In genomic region chr11:7062566-7062965, GRCm38 (mm10) we compare ENCODE assay signal across 9 mouse cellular contexts. TPM values are rescaled to one million over a fixed set of nuclear protein-coding genes. Genes with fewer than 3 reads are reported as not detected.
DNase-seq lines count a peak whose midpoint lies in the region; ATAC-seq and TF ChIP-seq lines count a peak whose summit lies in the region.
"Had no signal": no experiment of that assay in that cellular context is flagged by ENCODE, and none has a peak within 500 bp of the region (broad histone marks: within the 10 kb centered on the region; RNA-seq: fewer than 3 reads in every experiment).

No protein-coding gene starts in this region.

- peak overlapping the region; percentile 44 for H3K4me3 ChIP-seq in kidney, postnatal 0 days (replicated peaks; ENCODE audit: low read depth, low read length)
- H3K4me3 ChIP-seq in embryonic facial prominence, embryonic 12.5 days = peak overlapping the region; percentile 56
- H3K4me3 ChIP-seq in hindbrain, embryonic 12.5 days = peak overlapping the region; percentile 54
- peak overlapping the region; percentile 67 for H3K4me3 ChIP-seq in midbrain, postnatal 0 days (ENCODE audit: low read depth, low read length)
- H3K4me3 ChIP-seq in lung, adult 2 months (replicated peaks; ENCODE audit: extremely low read depth, low read depth, low read length) = no peak overlapping the region

- DNase-seq in kidney, postnatal 0 days (ENCODE audit: low spot score) = no peak
- no peak for DNase-seq in kidney, postnatal 4 days
- no peak for DNase-seq in midbrain, postnatal 0 days (ENCODE audit: low spot score)
- DNase-seq in left cerebral cortex, postnatal 14 days (ENCODE audit: low spot score in 2 of 2) = no peak
- no peak for DNase-seq in thymus, adult 18-20 months
- DNase-seq in lung, adult 2 months = no peak
- DNase-seq: kidney, adult 8-10 months had no signal

- peak overlapping the region; percentile 88 for H3K4me2 ChIP-seq in kidney, postnatal 0 days (ENCODE audit: low read length)
- H3K4me2 ChIP-seq in embryonic facial prominence, embryonic 12.5 days (replicated peaks) = peak overlapping the region; percentile 82
- H3K4me2 ChIP-seq in hindbrain, embryonic 12.5 days (replicated peaks) = peak overlapping the region; percentile 79
- peak overlapping the region; percentile 93 for H3K4me2 ChIP-seq in midbrain, postnatal 0 days (ENCODE audit: low read depth, low read length, poor library complexity, severe bottlenecking)

- ATAC-seq in kidney, postnatal 0 days (replicated peaks; ENCODE audit: low FRiP score, low read depth) = no peak
- ATAC-seq in embryonic facial prominence, embryonic 12.5 days (ENCODE audit: insufficient number of reproducible peaks, insufficient read depth, low FRiP score, low TSS enrichment) = no peak
- ATAC-seq in hindbrain, embryonic 12.5 days (ENCODE audit: low FRiP score) = no peak
- ATAC-seq in midbrain, postnatal 0 days (ENCODE audit: low FRiP score) = peak; percentile 11; the same call in 1 of the 2 replicates

- H3K27ac ChIP-seq in kidney, postnatal 0 days = no peak overlapping the region
- no peak overlapping the region for H3K27ac ChIP-seq in embryonic facial prominence, embryonic 12.5 days
- H3K27ac ChIP-seq in hindbrain, embryonic 12.5 days = no peak overlapping the region
- no peak overlapping the region for H3K27ac ChIP-seq in midbrain, postnatal 0 days (ENCODE audit: low read depth, low read length)

- WGBS in kidney, postnatal 0 days = 8% methylated on average over 10 of the region's 10 CpGs
- 11% methylated on average over 10 of the region's 10 CpGs for WGBS in embryonic facial prominence, embryonic 12.5 days
- WGBS in hindbrain, embryonic 12.5 days = 8% methylated on average over 10 of the region's 10 CpGs
- 5% methylated on average over 10 of the region's 10 CpGs for WGBS in midbrain, postnatal 0 days
- WGBS in lung, adult 2 months = 16% methylated on average over 10 of the region's 10 CpGs

- H3K27me3 ChIP-seq in kidney, postnatal 0 days (ENCODE audit: insufficient read depth, low read length) = peaks cover 30% of the 10 kb centered on the region
- H3K27me3 ChIP-seq in embryonic facial prominence, embryonic 12.5 days = peaks cover 79% of the 10 kb centered on the region
- peaks cover 78% of the 10 kb centered on the region for H3K27me3 ChIP-seq in hindbrain, embryonic 12.5 days
- H3K27me3 ChIP-seq in midbrain, postnatal 0 days (ENCODE audit: insufficient read depth, low read length) = peaks cover 6% of the 10 kb centered on the region; the same call in 1 of the 2 replicates

- no peaks in the 10 kb centered on the region for H3K9me3 ChIP-seq in kidney, postnatal 0 days (replicated peaks; ENCODE audit: low read length)
- H3K9me3 ChIP-seq in embryonic facial prominence, embryonic 12.5 days = no peaks in the 10 kb centered on the region
- H3K9me3 ChIP-seq in hindbrain, embryonic 12.5 days (replicated peaks) = no peaks in the 10 kb centered on the region
- no peaks in the 10 kb centered on the region for H3K9me3 ChIP-seq in midbrain, postnatal 0 days (ENCODE audit: low read length)

- no peak for TF ChIP-seq POLR2A in lung, adult 2 months (IDR thresholded peaks at IDR 0.05; ENCODE audit: borderline replicate concordance, extremely low read depth, low read depth, low read length)

- no peak for TF ChIP-seq CTCF in kidney, postnatal 0 days (IDR thresholded peaks at IDR 0.05; ENCODE audit: low read depth)
- no peak for TF ChIP-seq CTCF in midbrain, postnatal 0 days (IDR thresholded peaks at IDR 0.05)
- TF ChIP-seq CTCF in lung, adult 2 months (IDR thresholded peaks at IDR 0.05; ENCODE audit: insufficient read depth, low read length) = no peak

- H3K9ac ChIP-seq in kidney, postnatal 0 days (ENCODE audit: low read depth, low read length) = 0 out of 2 replicates have a peak overlapping the region, but pooled peaks have one; percentile 40
- 0 out of 2 replicates have a peak overlapping the region, but pooled peaks have one; percentile 10 for H3K9ac ChIP-seq in embryonic facial prominence, embryonic 12.5 days
- peak overlapping the region; percentile 57 for H3K9ac ChIP-seq in hindbrain, embryonic 12.5 days
- H3K9ac ChIP-seq in midbrain, postnatal 0 days (replicated peaks; ENCODE audit: low read length, poor library complexity, severe bottlenecking) = peak overlapping the region; percentile 63

- intact Hi-C loops in left cerebral cortex, postnatal 14 days (cut with DNase I) = loop anchor here (10.0 kb wide), 1 partner anchor 98 kb away; no protein-coding TSS in a partner anchor

- peaks cover 8% of the 10 kb centered on the region for H3K4me1 ChIP-seq in kidney, postnatal 0 days (replicated peaks; ENCODE audit: insufficient read depth, low read length)
- peaks cover 25% of the 10 kb centered on the region for H3K4me1 ChIP-seq in embryonic facial prominence, embryonic 12.5 days
- peaks cover 19% of the 10 kb centered on the region for H3K4me1 ChIP-seq in hindbrain, embryonic 12.5 days
- 0 out of 2 replicates have a peak, but pooled peaks cover 6% of the 10 kb centered on the region for H3K4me1 ChIP-seq in midbrain, postnatal 0 days (ENCODE audit: insufficient read depth, low read length)
- no peaks in the 10 kb centered on the region for H3K4me1 ChIP-seq in lung, adult 2 months (ENCODE audit: control insufficient read depth, insufficient read depth, low read length)

- no peaks in the 10 kb centered on the region for H3K36me3 ChIP-seq in kidney, postnatal 0 days (ENCODE audit: insufficient read depth, low read length)
- no peaks in the 10 kb centered on the region for H3K36me3 ChIP-seq in embryonic facial prominence, embryonic 12.5 days
- no peaks in the 10 kb centered on the region for H3K36me3 ChIP-seq in hindbrain, embryonic 12.5 days
- no peaks in the 10 kb centered on the region for H3K36me3 ChIP-seq in midbrain, postnatal 0 days (ENCODE audit: insufficient read depth, low read length)

RNA-seq across cellular contexts. Expression of gene Adcy1, which starts 0.7 kb away (rescaled TPM):
- 1.8 and 2.0 TPM in 2 replicates for polyA plus RNA-seq in kidney, postnatal 0 days (2015; fragmentation: Nextera tagmentation; extraction: Ambion mirVana)
- 1.5 TPM in 2 replicates for polyA plus RNA-seq in embryonic facial prominence, embryonic 12.5 days (2016; fragmentation: Nextera tagmentation; extraction: Ambion mirVana)
- polyA plus RNA-seq in hindbrain, embryonic 12.5 days (2016; fragmentation: Nextera tagmentation; extraction: Ambion mirVana) = 2.1 and 2.2 TPM in 2 replicates
- 140 and 142 TPM in 2 replicates for total RNA-seq in midbrain, postnatal 0 days (2014; rRNA removed)
- polyA plus RNA-seq in midbrain, postnatal 0 days (2015; fragmentation: Nextera tagmentation; extraction: Ambion mirVana) = 12.2 and 12.6 TPM in 2 replicates
- 100 to 1,000 TPM; 319 to 338 TPM for total RNA-seq in left cerebral cortex, postnatal 14 days (2021)
- polyA plus RNA-seq in lung, adult 2 months (2012; rRNA removed) = 0.75 and 1.3 TPM in 2 replicates

Comparison
In these comparisons a context has a peak if more than half of its experiments do, and no peak if none do; other contexts are left out.
1. H3K9ac ChIP-seq: peak in every context shown above with its lines; median percentile 63 in midbrain, postnatal 0 days; 57 in hindbrain, embryonic 12.5 days; 40 in kidney, postnatal 0 days; 10 in embryonic facial prominence, embryonic 12.5 days.